Mouse (Mus musculus) MEL (cell line): ENCODE data around the gene Wbp4.

Experiments used
- CHD2 ChIP-seq: IDR thresholded peaks from 2 replicates; pipeline ENCODE4 v1.6.1; 2011; ENCODE audit warnings: low read length, improper control_type of control experiment
- CTCF ChIP-seq, 3 experiments: IDR thresholded peaks in 2 of 3; conservative IDR thresholded peaks in 1 of 3; 2 replicates each; pipeline ENCODE4 v1.5.1; 2011 to 2012; ENCODE audit warnings: low read length in 3 of 3, low read depth in 2 of 3, mild to moderate bottlenecking in 2 of 3, improper control_type of control experiment in 1 of 3, inconsistent platforms in 1 of 3, mixed read lengths in 1 of 3, moderate library complexity in 1 of 3; ENCODE audit not compliant: control insufficient read depth in 1 of 3, insufficient read depth in 1 of 3, poor library complexity in 1 of 3, severe bottlenecking in 1 of 3
- GABPA ChIP-seq: IDR thresholded peaks from 2 replicates; pipeline ENCODE4 v1.6.1; 2012; ENCODE audit warnings: low read depth, mild to moderate bottlenecking, inconsistent platforms, low read length, improper control_type of control experiment, moderate library complexity
- HCFC1 ChIP-seq: IDR thresholded peaks from 2 replicates; pipeline ENCODE4 v1.6.1; 2012; ENCODE audit warnings: low read depth, mild to moderate bottlenecking, inconsistent platforms, low read length, improper control_type of control experiment, moderate library complexity
- MAX ChIP-seq: IDR thresholded peaks from 2 replicates; pipeline ENCODE4 v1.6.1; 2011; ENCODE audit warnings: low read length, improper control_type of control experiment
- POLR2A ChIP-seq, 2 experiments: IDR thresholded peaks; 2 replicates each; pipeline ENCODE4 v1.6.1; 2011 to 2012; ENCODE audit warnings: low read length in 2 of 2, mild to moderate bottlenecking in 2 of 2, control low read depth in 1 of 2, improper control_type of control experiment in 1 of 2, low read depth in 1 of 2, moderate library complexity in 1 of 2; ENCODE audit not compliant: control insufficient read depth in 1 of 2, insufficient read depth in 1 of 2, poor library complexity in 1 of 2

GRCm38 (mm10) chr14:79481339-79482151 is at the start of gene Wbp4:
- no peak for TF ChIP-seq GABPA
- TF ChIP-seq HCFC1: peak; percentile 49
- no peak for TF ChIP-seq MAX
- no peak for TF ChIP-seq CHD2
- TF ChIP-seq CTCF (IDR thresholded peaks at IDR 0.05 in 2 of 3, conservative IDR thresholded peaks at IDR 0.05 in 1 of 3; ENCODE audit: control insufficient read depth in 1 of 3, insufficient read depth in 1 of 3, low read depth in 2 of 3, low read length in 3 of 3, poor library complexity in 1 of 3, severe bottlenecking in 1 of 3): no peak
- TF ChIP-seq POLR2A (IDR thresholded peaks at IDR 0.05; ENCODE audit: control insufficient read depth in 1 of 2, insufficient read depth in 1 of 2, low read depth in 1 of 2, low read length in 2 of 2, poor library complexity in 1 of 2): peak in 1 of 2 experiments; percentile 37; a peak in 2 of 4 replicates
